ENCODE assay signal across 19 mouse cellular contexts in genomic region chr1:153764136-153764535, GRCm38 (mm10). TPM values are rescaled to one million over a fixed set of nuclear protein-coding genes. Genes with fewer than 3 reads are reported as not detected.
"Had no signal": no experiment of that assay in that cellular context is flagged by ENCODE, and none has a peak within 500 bp of the region (broad histone marks: within the 10 kb centered on the region; RNA-seq: fewer than 3 reads in every experiment).

No protein-coding gene starts in this region.

- H3K27ac ChIP-seq: midbrain, embryonic 10.5 days; midbrain, embryonic 12.5 days; neural tube, embryonic 13.5 days; neural tube, embryonic 15.5 days had no signal

- H3K4me3 ChIP-seq: midbrain, embryonic 10.5 days; midbrain, embryonic 12.5 days; myocyte; neural tube, embryonic 13.5 days; neural tube, embryonic 15.5 days had no signal

- ATAC-seq: midbrain, embryonic 16.5 days had no signal

- DNase-seq: lung, embryonic 14.5 days; lung, postnatal 10 days; lung, postnatal 4 days; midbrain, embryonic 14.5 days; retina, postnatal 1 day; right cerebral cortex, adult 18-20 months; right cerebral cortex, postnatal 25 days; right cerebral cortex, postnatal 4 days; spleen, adult 18-20 months; thymus, adult 18-20 months; thymus, postnatal 14 days; thymus, postnatal 36 days had no signal

RNA-seq across cellular contexts. Expression of gene Rgs16, which starts 24.0 kb away (rescaled TPM):
- total RNA-seq: megakaryocyte, adult 5-6 weeks had no signal
